Mouse (Mus musculus) left cerebral cortex, postnatal 14 days (tissue): ENCODE measurements around the gene Nlrx1. TPM values are rescaled to one million over a fixed set of nuclear protein-coding genes. Genes with fewer than 3 reads are reported as not detected.
A peak's percentile ranks its signal among the peaks of the same experiment; 100 is the strongest.

ENCODE experiments used
- DNase-seq, 2 experiments: peaks; one replicate each; pipeline ENCODE4 v3.0.0; 2021 to 2022; ENCODE audit warnings: low spot score in 2 of 2, mixed read lengths in 1 of 2
- intact Hi-C: fragments of 180-260 bp; cut with DNase I; formaldehyde crosslinking; loops from one replicate; pipeline ENCODE4 v1.15.1; 2025
- total RNA-seq, 2 experiments: library from RNA; stranded (reverse); gene quantifications; 2 replicates each; pipeline ENCODE4 v1.2.3; 2021

Gene Nlrx1
- total RNA-seq, 2 experiments from 2014 or later = 11.4 to 11.6 TPM

GRCm38 (mm10) chr9:44283183-44283582 is 14.8 kb upstream of the Nlrx1 start:
- intact Hi-C loops = no loop called here
- no peak for DNase-seq

DNA sequence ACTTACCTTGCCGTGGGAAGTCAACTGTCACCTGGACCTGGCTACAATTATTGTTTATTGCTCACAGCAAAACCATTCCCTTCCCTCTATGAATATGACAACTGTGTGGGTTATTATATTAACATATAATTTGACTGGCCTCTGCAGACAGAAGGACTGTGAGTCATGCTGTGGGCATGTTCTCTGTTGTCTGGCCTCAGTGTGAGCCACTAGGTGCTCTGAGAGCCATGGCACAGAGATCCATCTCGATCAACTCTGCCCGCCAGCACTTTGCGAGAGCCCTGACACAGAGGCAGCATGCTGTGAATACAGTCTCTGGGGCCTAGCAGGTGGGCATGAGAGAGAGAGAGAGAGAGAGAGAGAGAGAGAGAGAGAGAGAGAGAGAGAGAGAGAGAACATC is 1.6 kb upstream of the Nlrx1 start:
- DNase-seq = no peak
- intact Hi-C loops = loop anchor here (2.0 kb wide), 1 partner anchor 31 kb away; no protein-coding TSS in a partner anchor

DNA sequence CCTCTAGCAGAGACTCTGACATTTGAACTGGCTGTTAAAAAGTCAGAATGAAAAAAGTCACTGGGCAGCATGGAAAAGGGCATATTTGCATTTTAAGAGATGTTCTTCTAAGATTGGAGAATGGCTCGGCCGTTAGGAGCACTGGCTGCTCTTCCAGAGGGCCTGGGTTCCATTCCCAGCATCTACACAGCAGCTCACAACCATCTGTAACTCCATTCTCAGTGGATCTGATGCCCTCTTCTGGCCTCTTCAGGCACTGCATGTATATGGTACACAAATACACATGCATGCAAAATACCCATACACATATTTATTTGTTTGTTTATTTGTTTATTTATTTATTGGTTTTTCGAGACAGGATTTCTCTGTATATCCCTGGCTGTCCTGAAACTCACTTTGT is 678 bp upstream of the Nlrx1 start:
- DNase-seq = no peak
- intact Hi-C loops = loop anchor here (2.0 kb wide), 1 partner anchor 30 kb away; no protein-coding TSS in a partner anchor

- peak; percentile 76 to 80 for DNase-seq
- intact Hi-C loops = loop anchor here (2.0 kb wide), 1 partner anchor 29 kb away; no protein-coding TSS in a partner anchor
Observed at GRCm38 (mm10) chr9:44268027-44268360, 405 bp downstream of the Nlrx1 start.

- no peak for DNase-seq
- intact Hi-C loops = loop anchor here (2.0 kb wide), 1 partner anchor 29 kb away; no protein-coding TSS in a partner anchor
Observed at GRCm38 (mm10) chr9:44267319-44268026, 926 bp downstream of the Nlrx1 start.

DNA sequence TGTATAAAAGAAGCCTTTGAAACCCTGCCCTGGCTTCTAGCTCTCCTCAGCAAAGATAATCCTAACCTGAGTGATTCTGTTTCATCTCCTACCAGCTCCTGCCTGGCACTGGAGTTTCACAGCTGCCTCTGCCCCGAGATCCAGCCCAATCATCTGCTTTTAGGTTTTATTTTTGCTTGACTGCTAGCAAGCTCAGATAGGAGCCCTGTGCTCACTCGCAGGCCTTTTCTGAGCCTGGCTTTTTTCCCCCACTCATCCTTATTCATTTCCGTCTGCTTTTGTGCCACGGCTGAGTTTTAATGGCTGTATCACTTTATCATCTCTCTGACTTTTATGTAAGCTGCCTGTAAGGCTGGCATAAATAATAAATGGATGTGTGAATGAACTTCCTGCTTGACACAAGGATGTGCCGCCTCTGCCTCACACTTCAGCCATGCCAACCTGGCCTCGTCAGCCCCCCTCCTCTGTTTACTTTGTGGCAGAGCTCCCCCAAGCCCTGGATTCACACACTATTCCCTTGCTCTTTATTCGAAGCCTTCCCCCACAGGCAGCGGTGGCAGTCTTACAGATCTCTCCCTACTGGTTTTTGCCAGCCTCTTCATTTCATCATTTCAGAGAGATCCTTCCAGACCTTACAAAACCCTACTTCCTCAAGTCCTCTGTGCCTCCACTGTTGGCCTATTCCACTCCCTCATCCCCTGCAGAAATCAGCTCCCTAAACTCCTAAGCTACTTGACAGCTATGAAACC is 1.7 kb downstream of the Nlrx1 start:
- intact Hi-C loops = no loop called here
- DNase-seq = peak; percentile 38 to 74

- no peak for DNase-seq
- intact Hi-C loops = no loop called here
Observed at GRCm38 (mm10) chr9:44261388-44261787, 7.0 kb downstream of the Nlrx1 start.

DNA sequence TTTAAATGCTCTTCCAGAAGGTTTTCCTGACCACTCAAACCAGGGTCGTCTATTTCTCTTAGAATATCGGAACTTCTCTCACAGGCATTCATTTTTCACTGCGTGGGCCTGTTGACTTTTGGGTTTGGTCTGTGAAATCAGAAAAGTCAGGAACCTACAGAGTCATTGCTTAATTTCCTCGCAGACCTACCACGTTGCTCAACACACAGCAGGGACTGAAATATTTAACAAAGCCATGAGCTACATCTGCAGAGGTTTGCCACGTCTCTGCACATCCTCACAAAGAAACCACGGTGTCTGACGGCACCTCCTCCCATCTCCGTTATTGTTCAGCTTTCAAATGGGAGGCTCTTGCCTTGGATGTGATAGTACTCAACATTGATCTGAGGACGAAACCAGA is 9.4 kb downstream of the Nlrx1 start:
- intact Hi-C loops = no loop called here
- DNase-seq = no peak

DNA sequence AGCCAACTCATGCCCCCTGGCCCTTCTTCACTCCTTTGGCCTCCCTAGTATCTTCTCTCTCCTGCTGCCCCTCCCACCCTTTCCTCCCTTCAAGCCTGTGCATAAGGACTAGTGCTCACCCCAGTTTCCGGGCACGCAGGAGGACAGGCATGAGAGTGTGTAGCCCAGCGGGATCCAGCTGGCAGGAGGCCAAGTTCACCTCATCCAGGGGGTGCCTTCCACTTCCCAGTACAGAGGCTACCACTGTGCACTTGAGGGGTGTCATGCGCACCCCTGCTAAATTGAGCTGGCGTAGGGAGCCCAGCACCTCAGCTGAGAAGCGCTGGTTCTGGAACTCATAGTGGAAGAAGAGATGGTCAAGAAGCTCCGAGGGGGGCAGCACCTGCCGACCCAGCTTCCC is 12.2 kb downstream of the Nlrx1 start:
- intact Hi-C loops = no loop called here
- no peak for DNase-seq

- intact Hi-C loops = no loop called here
- no peak for DNase-seq
Observed at GRCm38 (mm10) chr9:44255136-44255521, 13.3 kb downstream of the Nlrx1 start.

- intact Hi-C loops = no loop called here
- DNase-seq = no peak
Observed at GRCm38 (mm10) chr9:44254508-44255135, 13.8 kb downstream of the Nlrx1 start.

DNA sequence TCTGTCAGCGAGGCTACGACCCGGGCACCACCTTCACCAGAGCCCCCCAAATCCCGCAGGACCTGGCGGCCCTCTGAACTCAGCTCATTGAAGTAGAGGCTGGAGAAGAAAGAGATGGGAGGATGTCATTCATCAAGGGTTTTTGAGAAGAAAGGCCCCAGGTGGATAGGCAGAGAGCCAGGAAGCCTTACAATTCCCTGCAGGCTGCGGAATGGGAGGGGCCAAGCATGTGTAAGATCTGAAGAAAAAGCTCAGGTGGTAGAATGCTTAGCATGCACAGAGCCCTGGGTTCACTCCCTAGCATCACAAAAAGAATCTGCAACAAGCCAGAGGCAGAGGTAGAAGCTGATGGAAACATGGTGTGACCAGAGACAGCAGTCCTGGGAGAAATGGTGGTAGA is 15.0 kb downstream of the Nlrx1 start:
- intact Hi-C loops = no loop called here
- DNase-seq = no peak

DNA sequence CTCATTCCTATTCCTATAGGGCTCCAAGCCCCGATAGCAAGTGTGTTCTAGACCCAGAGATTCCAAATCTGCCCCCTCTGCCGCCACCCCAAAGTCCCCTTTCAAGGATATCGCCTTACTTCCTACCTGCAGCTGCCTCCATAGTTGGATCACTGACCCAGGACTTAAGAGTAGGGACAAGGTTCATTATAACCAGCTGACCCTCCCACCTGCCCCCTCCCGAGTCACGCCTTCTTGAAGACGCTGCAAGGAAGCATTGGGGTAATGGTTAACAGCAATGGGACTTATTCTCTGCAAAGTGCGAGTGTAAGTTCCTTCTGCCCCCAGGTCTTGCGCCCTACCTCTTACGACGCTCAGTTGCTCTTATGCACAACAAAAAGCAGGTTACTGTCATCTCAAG is 17.1 kb downstream of the Nlrx1 start, which contains the start of gene Pdzd3:
Gene Pdzd3, minus strand, starts transcription at position 158 of the 400 bp plus-strand sequence.
- intact Hi-C loops = no loop called here
- no peak for DNase-seq

GRCm38 (mm10) chr9:44250445-44250844 is 18.0 kb downstream of the Nlrx1 start:
- intact Hi-C loops = no loop called here
- no peak for DNase-seq

- DNase-seq = peak; percentile 69 to 70
- intact Hi-C loops = no loop called here
Observed at GRCm38 (mm10) chr9:44249181-44250146, 18.9 kb downstream of the Nlrx1 start.

GRCm38 (mm10) chr9:44247907-44248306 is 20.5 kb downstream of the Nlrx1 start:
- intact Hi-C loops = no loop called here
- no peak for DNase-seq

GRCm38 (mm10) chr9:44243621-44244020 is 24.8 kb downstream of the Nlrx1 start:
- DNase-seq = no peak
- intact Hi-C loops = no loop called here

GRCm38 (mm10) chr9:44241418-44241817 is 27.0 kb downstream of the Nlrx1 start:
- intact Hi-C loops = no loop called here
- DNase-seq = no peak

GRCm38 (mm10) chr9:44240911-44241310 is 27.5 kb downstream of the Nlrx1 start:
- DNase-seq = no peak
- intact Hi-C loops = no loop called here
